Mouse (Mus musculus) forebrain, embryonic 13.5 days (tissue): ENCODE data around the gene Naif1. TPM values are rescaled to one million over a fixed set of nuclear protein-coding genes. Genes with fewer than 3 reads are reported as not detected.
"Not testable (repeated sequence)": the region's sequence is repeated elsewhere in the genome, so short reads cannot be mapped to it uniquely, and the experiment has no call there.

Experiments
- ATAC-seq: fragments of 200-750 bp; cut with Nextera tagmentation; 2 replicates; pipeline ENCODE4 v1.8.0; 2017
- H3K27ac ChIP-seq: fragments of 300-500 bp; sonication (generic); 2 replicates; pipeline ENCODE4 v1.5.1; 2015; ENCODE audit warnings: inconsistent platforms, mild to moderate bottlenecking, moderate library complexity
- H3K27me3 ChIP-seq: fragments of 300-500 bp; sonication (generic); 2 replicates; pipeline ENCODE4 v1.6.1; 2015; ENCODE audit warnings: mild to moderate bottlenecking, inconsistent platforms
- H3K36me3 ChIP-seq: fragments of 300-500 bp; sonication (generic); 2 replicates; pipeline ENCODE4 v1.6.1; 2015; ENCODE audit warnings: mild to moderate bottlenecking, inconsistent platforms; ENCODE audit not compliant: poor library complexity, severe bottlenecking
- H3K4me1 ChIP-seq: fragments of 300-500 bp; sonication (generic); 2 replicates; pipeline ENCODE4 v1.6.1; 2015; ENCODE audit warnings: inconsistent platforms
- H3K4me2 ChIP-seq: fragments of 300-500 bp; sonication (generic); 2 replicates; pipeline ENCODE4 v1.6.1; 2015; ENCODE audit warnings: inconsistent platforms, mild to moderate bottlenecking, moderate library complexity
- H3K4me3 ChIP-seq: fragments of 300-500 bp; sonication (generic); 2 replicates; pipeline ENCODE4 v1.5.1; 2015; ENCODE audit warnings: mild to moderate bottlenecking, inconsistent platforms
- H3K9ac ChIP-seq: fragments of 300-500 bp; sonication (generic); 2 replicates; pipeline ENCODE4 v1.6.1; 2015; ENCODE audit warnings: mild to moderate bottlenecking, inconsistent platforms
- H3K9me3 ChIP-seq: fragments of 300-500 bp; sonication (generic); replicated peaks from 2 replicates; pipeline ENCODE4 v1.6.1; 2016; ENCODE audit warnings: inconsistent platforms
- WGBS: fragments of 180-500 bp; shearing (Covaris S2); methylation state at CpG from one replicate; pipeline ENCODE4 v1.1.7; 2015; 5-methylcytosine and 5-hydroxymethylcytosine counted together
- polyA plus RNA-seq: library from polyadenylated mRNA; unstranded; fragments of >200 nt; fragmentation: Nextera tagmentation; extraction: Ambion mirVana; gene quantifications from 2 replicates; pipeline ENCODE4 v1.2.1, GENCODE M21; 2015

The Naif1 gene
- polyA plus RNA-seq, 1 experiment from 2014 or later = 5.4 TPM

- no peaks in the 10 kb centered on the region for H3K27me3 ChIP-seq
- no peaks in the 10 kb centered on the region for H3K36me3 ChIP-seq
- 83% methylated on average over 6 of the region's 6 CpGs for WGBS
- no peak overlapping the region for H3K4me3 ChIP-seq
- no peaks in the 10 kb centered on the region for H3K9me3 ChIP-seq
- ATAC-seq = no peak
- no peak overlapping the region for H3K27ac ChIP-seq
- no peak overlapping the region for H3K9ac ChIP-seq
- H3K4me1 ChIP-seq = no peaks in the 10 kb centered on the region
- no peak overlapping the region for H3K4me2 ChIP-seq
Measured at GRCm38 (mm10) chr2:32471001-32471680, 20.9 kb downstream of the Naif1 start.

DNA sequence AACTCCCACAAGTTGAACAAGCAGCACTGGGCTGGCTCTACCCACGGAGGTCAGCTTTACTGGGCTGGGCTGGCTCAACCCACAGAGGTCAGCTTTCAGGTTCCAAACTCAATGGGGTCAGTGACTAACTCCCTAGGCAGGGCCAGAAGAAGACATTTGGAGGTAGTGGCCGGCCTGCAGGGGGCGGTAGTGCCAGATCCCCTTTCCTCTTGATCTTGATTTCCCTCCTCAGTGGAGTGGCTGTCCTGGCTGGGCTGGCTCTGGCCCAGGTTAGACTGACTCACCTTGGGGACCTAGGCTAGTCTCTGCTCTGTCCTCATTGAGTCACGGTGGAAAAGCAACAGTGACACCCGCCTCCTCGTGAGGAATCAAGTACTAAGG lies 21.4 kb downstream of the Naif1 start:
- Histone ChIP-seq H3K4me1 (no peaks in the 10 kb centered on the region), H3K36me3 (no peaks in the 10 kb centered on the region), H3K27ac (no peak overlapping the region), H3K4me2 (no peak overlapping the region), H3K4me3 (no peak overlapping the region), H3K9ac (no peak overlapping the region), H3K9me3 (no peaks in the 10 kb centered on the region), H3K27me3 (no peaks in the 10 kb centered on the region)
- no peak for ATAC-seq
- WGBS = 86% methylated on average over 6 of the region's 6 CpGs

- H3K9ac ChIP-seq, H3K27me3 ChIP-seq, H3K36me3 ChIP-seq, H3K4me1 ChIP-seq, H3K4me2 ChIP-seq, H3K4me3 ChIP-seq, ATAC-seq, H3K9me3 ChIP-seq, H3K27ac ChIP-seq: not testable (repeated sequence)
- WGBS = 99% methylated on average over 6 of the region's 9 CpGs
Measured at GRCm38 (mm10) chr2:32475361-32475760, 25.1 kb downstream of the Naif1 start.

DNA sequence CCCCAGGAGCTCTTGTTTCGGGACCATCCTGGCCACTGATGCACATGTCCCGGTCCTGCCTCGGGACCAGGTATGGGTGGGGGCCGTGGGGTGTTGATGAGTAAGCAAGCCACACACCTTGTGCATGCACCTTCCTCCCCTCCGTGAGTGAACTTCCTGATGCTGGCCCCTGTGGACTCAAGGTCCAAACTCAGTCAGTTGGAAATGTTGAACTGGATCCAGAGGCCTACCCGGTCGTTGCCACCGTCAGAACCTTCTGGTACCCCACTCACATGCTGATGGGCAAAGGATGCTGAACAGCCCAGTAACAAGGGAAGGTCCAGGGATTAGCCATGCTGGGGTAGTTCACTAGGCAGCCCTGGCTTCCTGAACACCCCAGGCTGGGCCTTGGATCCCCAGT lies 32.1 kb downstream of the Naif1 start:
- no peak overlapping the region for H3K9ac ChIP-seq
- 92% methylated on average over 8 of the region's 8 CpGs for WGBS
- H3K4me1 ChIP-seq = no peaks in the 10 kb centered on the region
- H3K27ac ChIP-seq = no peak overlapping the region
- ATAC-seq = no peak
- no peak overlapping the region for H3K4me3 ChIP-seq
- no peaks in the 10 kb centered on the region for H3K27me3 ChIP-seq
- no peak overlapping the region for H3K4me2 ChIP-seq
- H3K9me3 ChIP-seq = 0 out of 2 replicates have a peak, but pooled peaks cover 5% of the 10 kb centered on the region
- H3K36me3 ChIP-seq = no peaks in the 10 kb centered on the region

- H3K4me2 ChIP-seq = no peak overlapping the region
- H3K4me1 ChIP-seq = no peaks in the 10 kb centered on the region
- no peak overlapping the region for H3K27ac ChIP-seq
- H3K27me3 ChIP-seq = no peaks in the 10 kb centered on the region
- no peak overlapping the region for H3K9ac ChIP-seq
- H3K9me3 ChIP-seq = no peaks in the 10 kb centered on the region
- WGBS = 77% methylated on average over 9 of the region's 9 CpGs
- ATAC-seq = no peak
- H3K36me3 ChIP-seq = no peaks in the 10 kb centered on the region
- H3K4me3 ChIP-seq = no peak overlapping the region
Measured at GRCm38 (mm10) chr2:32483179-32483875, 33.1 kb downstream of the Naif1 start.

- Histone ChIP-seq H3K36me3 (no peaks in the 10 kb centered on the region), H3K27me3 (no peaks in the 10 kb centered on the region), H3K9ac (no peak overlapping the region), H3K4me1 (no peaks in the 10 kb centered on the region), H3K4me3 (no peak overlapping the region), H3K9me3 (no peaks in the 10 kb centered on the region), H3K27ac (no peak overlapping the region), H3K4me2 (no peak overlapping the region)
- no peak for ATAC-seq
- 81% methylated on average over 6 of the region's 6 CpGs for WGBS
Measured at GRCm38 (mm10) chr2:32484933-32485332, 34.7 kb downstream of the Naif1 start.

DNA sequence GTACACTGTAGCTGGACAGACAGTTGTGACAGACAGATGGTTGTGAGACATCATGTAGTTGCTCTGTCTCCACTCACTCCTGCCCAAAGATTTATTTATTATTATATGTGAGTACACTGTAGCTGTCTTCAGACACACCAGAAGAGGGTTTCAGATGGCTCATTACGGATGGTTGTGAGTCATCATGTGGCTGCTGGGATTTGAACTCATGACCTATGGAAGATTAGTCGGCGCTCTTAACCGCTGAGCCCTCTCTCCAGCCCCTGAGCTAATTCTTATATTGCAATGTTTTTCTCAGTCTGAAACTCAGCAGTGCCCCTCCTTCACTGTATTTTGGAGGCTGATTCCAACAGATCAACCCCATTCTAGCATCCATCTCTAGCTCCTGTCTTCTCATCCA lies 35.5 kb downstream of the Naif1 start:
- WGBS = 93% methylated on average over 4 of the region's 4 CpGs
- ATAC-seq = no peak
- no peaks in the 10 kb centered on the region for H3K36me3 ChIP-seq
- no peaks in the 10 kb centered on the region for H3K9me3 ChIP-seq
- H3K4me3 ChIP-seq = no peak overlapping the region
- H3K4me2 ChIP-seq = no peak overlapping the region
- H3K4me1 ChIP-seq = no peaks in the 10 kb centered on the region
- no peaks in the 10 kb centered on the region for H3K27me3 ChIP-seq
- H3K27ac ChIP-seq = no peak overlapping the region
- no peak overlapping the region for H3K9ac ChIP-seq

- 90% methylated on average over 9 of the region's 9 CpGs for WGBS
- no peak for ATAC-seq
Measured at GRCm38 (mm10) chr2:32486155-32486554, 35.9 kb downstream of the Naif1 start.

GRCm38 (mm10) chr2:32487124-32487623 lies 36.9 kb downstream of the Naif1 start:
- H3K9me3 ChIP-seq = no peaks in the 10 kb centered on the region
- 5% methylated on average over 6 of the region's 6 CpGs for WGBS
- H3K4me3 ChIP-seq = no peak overlapping the region
- no peaks in the 10 kb centered on the region for H3K27me3 ChIP-seq
- H3K36me3 ChIP-seq = no peaks in the 10 kb centered on the region
- no peak overlapping the region for H3K4me2 ChIP-seq
- no peak overlapping the region for H3K9ac ChIP-seq
- ATAC-seq = peak; percentile 50
- H3K4me1 ChIP-seq = no peaks in the 10 kb centered on the region
- no peak overlapping the region for H3K27ac ChIP-seq

More at GRCm38 (mm10) chr2:32486155-32486554, 35.9 kb downstream of the Naif1 start:
- no peaks in the 10 kb centered on the region for H3K36me3 ChIP-seq
- no peak overlapping the region for H3K4me3 ChIP-seq
- H3K4me1 ChIP-seq = no peaks in the 10 kb centered on the region
- H3K9ac ChIP-seq = no peak overlapping the region
- H3K9me3 ChIP-seq = no peaks in the 10 kb centered on the region
- no peaks in the 10 kb centered on the region for H3K27me3 ChIP-seq
- H3K4me2 ChIP-seq = no peak overlapping the region
- H3K27ac ChIP-seq = no peak overlapping the region

GRCm38 (mm10) chr2:32488679-32489078 lies 38.4 kb downstream of the Naif1 start:
- 3% methylated on average over 5 of the region's 5 CpGs for WGBS
- H3K27me3 ChIP-seq = no peaks in the 10 kb centered on the region
- no peak overlapping the region for H3K9ac ChIP-seq
- no peak overlapping the region for H3K27ac ChIP-seq
- no peaks in the 10 kb centered on the region for H3K9me3 ChIP-seq
- H3K36me3 ChIP-seq = no peaks in the 10 kb centered on the region
- H3K4me1 ChIP-seq = no peaks in the 10 kb centered on the region
- no peak overlapping the region for H3K4me2 ChIP-seq
- ATAC-seq = peak; percentile 43; the same call in 1 of the 2 replicates
- H3K4me3 ChIP-seq = no peak overlapping the region

GRCm38 (mm10) chr2:32490730-32491129 lies 40.5 kb downstream of the Naif1 start:
- H3K27ac ChIP-seq, H3K9me3 ChIP-seq, H3K4me2 ChIP-seq, H3K9ac ChIP-seq, H3K4me1 ChIP-seq, H3K27me3 ChIP-seq, ATAC-seq, H3K4me3 ChIP-seq, H3K36me3 ChIP-seq: not testable (repeated sequence)

DNA sequence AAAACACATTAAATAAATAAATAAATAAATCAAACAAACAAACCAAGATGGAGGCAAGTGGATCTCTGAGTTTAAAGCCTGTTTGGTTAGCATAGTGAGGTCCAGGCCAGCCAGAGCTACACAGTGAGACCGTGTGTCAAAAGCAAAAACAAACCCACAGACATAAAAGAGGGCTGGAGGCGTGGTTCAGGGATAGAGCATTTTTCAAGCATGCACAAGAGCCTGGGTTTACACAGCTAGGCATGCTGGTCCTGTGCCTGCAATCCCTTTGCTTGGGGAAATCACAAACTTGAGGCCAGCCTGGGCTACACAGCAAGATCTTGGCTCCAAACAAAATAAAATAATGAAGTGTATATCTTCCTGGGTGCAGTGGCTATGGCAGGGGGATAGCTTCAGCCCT lies 42.4 kb downstream of the Naif1 start:
- Histone ChIP-seq H3K9me3 (no peaks in the 10 kb centered on the region), H3K36me3 (no peaks in the 10 kb centered on the region), H3K4me3 (no peak overlapping the region), H3K27me3 (no peaks in the 10 kb centered on the region), H3K27ac (no peak overlapping the region), H3K9ac (no peak overlapping the region), H3K4me2 (no peak overlapping the region), H3K4me1 (no peaks in the 10 kb centered on the region)
- ATAC-seq = no peak
- WGBS = 70% methylated on average over 2 of the region's 2 CpGs
